8 mouse cellular contexts compared by ENCODE assay signal in genomic region chr13:51643924-51644828, GRCm38 (mm10). TPM values are rescaled to one million over a fixed set of nuclear protein-coding genes. Genes with fewer than 3 reads are reported as not detected.
DNase-seq lines count a peak whose midpoint lies in the region; ATAC-seq and TF ChIP-seq lines count a peak whose summit lies in the region.

No protein-coding gene starts in this region.

- H3K4me2 ChIP-seq in limb, embryonic 13.5 days (replicated peaks), result peak overlapping the region; percentile 64
- H3K4me2 ChIP-seq in stomach, postnatal 0 days (replicated peaks; ENCODE audit: low read depth), result peak overlapping the region; percentile 58

- TF ChIP-seq EP300 in heart, adult 2 months (IDR thresholded peaks at IDR 0.05; ENCODE audit: insufficient read depth, low read depth, low read length), result no peak
- TF ChIP-seq EP300 in stomach, postnatal 0 days (optimal IDR thresholded peaks at IDR 0.05), result no peak

- H3K9ac ChIP-seq in heart, adult 2 months (ENCODE audit: low read depth, low read length), result peak overlapping the region; percentile 71
- H3K9ac ChIP-seq in limb, embryonic 13.5 days, result peak overlapping the region; percentile 72
- peak overlapping the region; percentile 53 for H3K9ac ChIP-seq in stomach, postnatal 0 days (ENCODE audit: low read length)

- no peak for DNase-seq in heart, adult 2 months
- DNase-seq in heart, adult 8-10 months (ENCODE audit: low spot score), result no peak
- DNase-seq in 416B (ENCODE audit: low read depth), result peak; percentile 39
- no peak for DNase-seq in stomach, postnatal 0 days (ENCODE audit: low spot score)
- DNase-seq in embryo, embryonic 10 days (ENCODE audit: low spot score), result no peak
- no peak for DNase-seq in frontal cortex, postnatal 25 days (ENCODE audit: low spot score in 2 of 2)

- no peaks in the 10 kb centered on the region for H3K36me3 ChIP-seq in heart, adult 2 months (ENCODE audit: control insufficient read depth, insufficient read depth, low read length)
- peaks cover 32% of the 10 kb centered on the region for H3K36me3 ChIP-seq in erythroblast, embryonic 14.5 days (ENCODE audit: control insufficient read depth)
- H3K36me3 ChIP-seq in limb, embryonic 13.5 days, result no peaks in the 10 kb centered on the region
- H3K36me3 ChIP-seq in stomach, postnatal 0 days (ENCODE audit: control insufficient read depth, insufficient read depth, low read length), result no peaks in the 10 kb centered on the region

- intact Hi-C loops in heart, adult 2 months (cut with DNase I), result no loop called here

- 0 out of 2 replicates have a peak, but pooled peaks cover 1% of the 10 kb centered on the region for H3K4me1 ChIP-seq in heart, adult 2 months (ENCODE audit: control insufficient read depth, insufficient read depth, low read length)
- peaks cover 37% of the 10 kb centered on the region for H3K4me1 ChIP-seq in erythroblast, embryonic 14.5 days (ENCODE audit: control insufficient read depth)
- H3K4me1 ChIP-seq in limb, embryonic 13.5 days, result peaks cover 21% of the 10 kb centered on the region
- no peaks in the 10 kb centered on the region for H3K4me1 ChIP-seq in stomach, postnatal 0 days (replicated peaks; ENCODE audit: control insufficient read depth, insufficient read depth)

- TF ChIP-seq POLR2A in heart, adult 2 months (IDR thresholded peaks at IDR 0.05; ENCODE audit: insufficient read depth, low read depth, low read length), result no peak

- peaks cover under 1% of the 10 kb centered on the region; the same call in 1 of the 2 replicates for H3K9me3 ChIP-seq in erythroblast, embryonic 14.5 days (ENCODE audit: control insufficient read depth, low read length)
- no peaks in the 10 kb centered on the region for H3K9me3 ChIP-seq in limb, embryonic 13.5 days
- no peaks in the 10 kb centered on the region for H3K9me3 ChIP-seq in stomach, postnatal 0 days (ENCODE audit: control insufficient read depth, low read length)

- H3K79me2 ChIP-seq in heart, adult 2 months (replicated peaks; ENCODE audit: control insufficient read depth, insufficient read depth, low read length), result no peaks in the 10 kb centered on the region

- no peaks in the 10 kb centered on the region for H3K27me3 ChIP-seq in heart, adult 2 months (ENCODE audit: control insufficient read depth, insufficient read depth, low read length)
- H3K27me3 ChIP-seq in erythroblast, embryonic 14.5 days (ENCODE audit: control insufficient read depth), result no peaks in the 10 kb centered on the region
- no peaks in the 10 kb centered on the region for H3K27me3 ChIP-seq in limb, embryonic 13.5 days
- H3K27me3 ChIP-seq in stomach, postnatal 0 days (ENCODE audit: control insufficient read depth, insufficient read depth, low read length), result no peaks in the 10 kb centered on the region

- 42% methylated on average over 20 of the region's 20 CpGs for WGBS in heart, adult 2 months
- WGBS in limb, embryonic 13.5 days, result 41% methylated on average over 20 of the region's 20 CpGs
- 43% methylated on average over 20 of the region's 20 CpGs for WGBS in stomach, postnatal 0 days

- peak overlapping the region; percentile 83 for H3K4me3 ChIP-seq in heart, adult 2 months
- H3K4me3 ChIP-seq in erythroblast, embryonic 14.5 days (replicated peaks), result peak overlapping the region; percentile 87
- H3K4me3 ChIP-seq in limb, embryonic 13.5 days, result peak overlapping the region; percentile 90
- H3K4me3 ChIP-seq in stomach, postnatal 0 days (ENCODE audit: low read depth, low read length), result peak overlapping the region; percentile 74

- H3K27ac ChIP-seq in heart, adult 2 months, result peak overlapping the region; percentile 80
- 0 out of 2 replicates have a peak overlapping the region, but pooled peaks have one; percentile 22 for H3K27ac ChIP-seq in limb, embryonic 13.5 days
- H3K27ac ChIP-seq in stomach, postnatal 0 days (replicated peaks), result peak overlapping the region; percentile 42

- peak; percentile 9 for ATAC-seq in limb, embryonic 13.5 days (ENCODE audit: low FRiP score, low read depth)
- no peak for ATAC-seq in stomach, postnatal 0 days (ENCODE audit: low FRiP score, low TSS enrichment)

- TF ChIP-seq CTCF in heart, adult 2 months (IDR thresholded peaks at IDR 0.05), result no peak
- TF ChIP-seq CTCF in stomach, postnatal 0 days (IDR thresholded peaks at IDR 0.05; ENCODE audit: low read depth), result no peak

RNA-seq across cellular contexts. Expression of gene Cks2, which starts 0.9 kb away (rescaled TPM):
- 1 to 10 TPM in 1 of 2 experiments, under 1 TPM in 1; 0.50 to 1.2 TPM for total RNA-seq in heart, adult 2 months (2021)
- polyA plus RNA-seq in heart, adult 2 months (2012; rRNA removed), result 1.5 and 1.6 TPM in 2 replicates
- 1 to 10 TPM in 1 of 4 experiments, under 1 TPM in 2, not detected in 1; 0.66 to 1.1 (median 0.92) TPM for total RNA-seq in heart, adult 8-10 months (2022)
- polyA plus RNA-seq in erythroblast, embryonic 14.5 days (2012), result 22.5 and 45.8 TPM in 2 replicates
- 299 and 324 TPM in 2 replicates for polyA plus RNA-seq in limb, embryonic 13.5 days (2015; fragmentation: Nextera tagmentation; extraction: Ambion mirVana)
- polyA plus RNA-seq in stomach, postnatal 0 days (2015; fragmentation: Nextera tagmentation; extraction: Ambion mirVana), result 97.1 and 128 TPM in 2 replicates

RNA-seq across cellular contexts. Expression of gene Secisbp2, which starts 7.3 kb away (rescaled TPM):
- total RNA-seq in heart, adult 2 months (2021), result 10 to 100 TPM; 11.1 to 11.5 TPM
- polyA plus RNA-seq in heart, adult 2 months (2012; rRNA removed), result 15.3 and 20.6 TPM in 2 replicates
- total RNA-seq in heart, adult 8-10 months (2022), result 10 to 100 TPM; 10.8 to 13.7 (median 11.3) TPM
- polyA plus RNA-seq in erythroblast, embryonic 14.5 days (2012), result 2.3 and 2.4 TPM in 2 replicates
- polyA plus RNA-seq in limb, embryonic 13.5 days (2015; fragmentation: Nextera tagmentation; extraction: Ambion mirVana), result 31.6 and 33.4 TPM in 2 replicates
- 21.2 and 21.4 TPM in 2 replicates for polyA plus RNA-seq in stomach, postnatal 0 days (2015; fragmentation: Nextera tagmentation; extraction: Ambion mirVana)

Comparison
In these comparisons a context has a peak if more than half of its experiments do, and no peak if none do; other contexts are left out.
1. H3K27ac ChIP-seq: peak in every context shown above with its lines; median percentile 80 in heart, adult 2 months; 42 in stomach, postnatal 0 days; 22 in limb, embryonic 13.5 days.